Mouse (Mus musculus) hematopoietic stem cell, adult 5-6 weeks (primary cell): Measurements from ENCODE around the gene Sync. TPM values are rescaled to one million over a fixed set of nuclear protein-coding genes. Genes with fewer than 3 reads are reported as not detected.

Experiments used
- ATAC-seq, 2 experiments: fragments of 125-278 bp in 1 of 2; replicated peaks in 1 of 2; 2 replicates each; pipeline ENCODE4 v1.8.0; 2016 to 2017; ENCODE audit warnings: inconsistent platforms in 2 of 2, mild to moderate bottlenecking in 2 of 2, moderate number of reproducible peaks in 2 of 2, low read depth in 1 of 2, moderate TSS enrichment in 1 of 2; ENCODE audit not compliant: low FRiP score in 2 of 2, poor library complexity in 2 of 2, severe bottlenecking in 2 of 2, insufficient read depth in 1 of 2, low TSS enrichment in 1 of 2
- total RNA-seq: library from RNA; stranded (forward); fragments of 172-1452, 232-1000 nt; gene quantifications from 2 replicates; pipeline ENCODE4 v1.2.3, GENCODE M21; 2017

Sync gene
- total RNA-seq, 1 experiment from 2014 or later = 0.05 TPM

DNA sequence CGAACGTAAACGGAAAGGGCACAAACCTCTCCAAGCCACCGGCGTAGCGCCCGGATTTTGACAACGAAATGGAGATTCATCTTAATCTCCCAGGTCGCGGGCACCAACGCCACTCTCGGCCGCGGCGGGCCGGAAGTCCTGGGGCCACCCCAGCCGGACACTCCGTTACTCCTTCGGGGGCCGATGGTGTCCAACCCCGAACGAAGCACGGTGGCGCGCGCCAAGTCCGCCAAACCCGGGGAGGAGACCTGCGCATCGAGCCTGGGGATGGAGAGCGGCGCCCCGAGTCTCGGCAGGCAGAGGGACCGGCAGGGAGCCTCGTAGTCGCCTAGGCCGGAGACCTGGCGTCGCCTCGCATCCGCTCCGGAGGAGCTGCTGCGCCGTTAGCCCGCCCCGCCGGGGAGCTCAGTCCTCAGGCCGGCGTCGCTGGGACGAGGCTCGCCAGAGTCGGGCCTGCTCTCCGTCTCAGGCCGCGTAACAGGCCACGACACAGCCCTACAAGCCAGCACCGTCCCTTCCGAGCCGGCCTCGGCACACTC, 47.3 kb downstream of the Sync start:
- ATAC-seq = no peak

GRCm38 (mm10) chr4:129335216-129336074, 48.0 kb downstream of the Sync start, which contains the start of the genes Rbbp4 and Zbtb8os:
Gene Rbbp4 (minus strand): TSS chr4:129335370.
Gene Zbtb8os (plus strand): TSS chr4:129335695.
- ATAC-seq = peak; percentile 89 to 94

GRCm38 (mm10) chr4:129336291-129336690, 48.9 kb downstream of the Sync start:
- no peak for ATAC-seq

DNA sequence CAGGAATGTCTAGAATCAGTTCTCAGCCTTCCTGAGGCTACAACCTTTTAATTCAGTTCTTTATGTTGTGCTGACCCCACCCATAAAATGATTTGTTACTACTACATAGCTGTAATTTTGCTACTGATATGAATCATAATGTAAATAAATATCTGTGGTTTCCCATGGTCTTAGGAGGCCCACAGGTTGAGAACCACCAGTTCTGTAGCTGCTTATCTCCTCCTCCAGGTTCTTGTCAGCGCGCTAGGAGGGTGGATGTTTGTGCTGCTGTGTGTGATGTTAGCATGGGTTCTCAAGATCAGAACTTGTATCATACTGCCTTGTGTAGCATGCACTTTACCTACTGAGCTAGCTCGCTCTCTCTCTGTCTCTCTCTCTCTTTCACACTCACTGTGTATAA, 52.3 kb downstream of the Sync start:
- ATAC-seq = no peak

GRCm38 (mm10) chr4:129341888-129342287, 54.5 kb downstream of the Sync start:
- ATAC-seq = no peak

GRCm38 (mm10) chr4:129342705-129343104, 55.3 kb downstream of the Sync start:
- ATAC-seq = no peak

- no peak for ATAC-seq
These were observed 59.2 kb downstream of the Sync start for GRCm38 (mm10) chr4:129346481-129347154.

DNA sequence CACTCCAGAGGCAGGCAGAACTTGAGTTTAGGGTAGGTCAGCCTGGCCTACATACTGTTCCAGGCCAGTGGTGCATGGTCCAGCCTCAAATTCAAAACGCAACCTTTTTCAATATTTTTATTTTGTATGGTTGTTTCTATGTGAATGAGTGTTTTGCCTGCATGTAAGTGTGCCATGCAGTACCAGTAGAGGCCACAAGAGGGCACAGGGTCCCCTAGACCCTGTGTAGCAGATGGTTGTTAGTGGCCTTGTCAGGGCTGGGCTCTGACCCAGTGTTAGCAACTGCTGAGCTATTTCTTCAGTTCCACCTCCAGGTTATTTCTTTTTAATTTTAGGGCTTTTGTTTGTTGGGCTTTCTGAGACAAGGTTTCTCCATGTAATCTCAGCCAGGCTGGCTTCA, 63.2 kb downstream of the Sync start:
- peak; percentile 83 to 93 for ATAC-seq

GRCm38 (mm10) chr4:129351111-129351510, 63.7 kb downstream of the Sync start:
- no peak for ATAC-seq

DNA sequence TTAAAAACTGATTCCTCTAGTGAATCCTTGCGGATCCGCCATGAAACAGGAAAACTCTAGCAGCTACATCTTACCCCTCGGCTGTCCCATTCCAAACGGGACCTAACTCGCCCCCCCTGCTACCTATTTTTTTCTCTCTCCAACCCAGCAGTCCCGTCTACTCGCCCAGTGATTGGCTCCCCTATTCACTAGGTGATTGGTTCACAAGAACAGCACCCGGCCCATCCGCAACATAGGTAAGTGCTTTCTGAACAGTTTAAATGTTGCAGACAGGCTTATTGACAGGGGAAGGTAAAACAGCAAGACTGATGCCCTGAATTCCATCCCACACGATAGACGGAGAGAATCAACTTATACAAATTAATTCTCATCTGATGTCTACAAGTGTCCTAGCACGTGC, 65.8 kb downstream of the Sync start:
- ATAC-seq = no peak

DNA sequence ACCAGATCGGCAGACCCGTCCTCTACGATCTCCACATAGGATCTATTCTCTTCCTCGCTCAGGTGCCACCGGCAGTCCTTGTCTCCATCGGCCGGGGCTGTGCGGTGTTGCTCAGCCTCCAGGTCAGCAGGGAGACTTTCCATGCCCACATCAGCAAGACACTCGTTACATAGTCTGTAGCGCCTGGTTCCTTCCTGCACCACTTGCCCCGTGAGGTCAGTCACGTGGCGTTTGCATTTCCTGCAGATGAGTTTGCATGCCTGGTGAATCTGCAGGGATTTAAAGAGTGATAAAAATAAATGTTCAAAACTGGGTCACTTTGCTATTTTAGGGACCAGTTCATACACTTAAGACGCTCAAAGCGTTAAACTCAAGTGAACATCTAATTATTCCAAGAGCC, 66.8 kb downstream of the Sync start:
- no peak for ATAC-seq

GRCm38 (mm10) chr4:129357613-129358163, 70.3 kb downstream of the Sync start:
- ATAC-seq = no peak

Other genes starting within 250 kb of the Sync start
- 59.5 and 74.9 TPM in 2 replicates for gene Rnf19b, start 229.3 kb upstream of the Sync start, total RNA-seq
- not detected in 2 replicates for gene Tmem54, start 182.1 kb upstream of the Sync start, total RNA-seq
- gene Hpca, start 165.6 kb upstream of the Sync start, total RNA-seq = not detected in 2 replicates
- 0.25 TPM in 1 of 2 replicates, not detected in the other for gene Fndc5, start 150.6 kb upstream of the Sync start, total RNA-seq
- gene S100pbp, start 97.9 kb upstream of the Sync start, total RNA-seq = 31.1 and 36.7 TPM in 2 replicates
- 50.7 and 55.0 TPM in 2 replicates for gene Yars, start 97.9 kb upstream of the Sync start, total RNA-seq
- gene C77080, start 26.2 kb upstream of the Sync start, total RNA-seq = 2.7 and 3.8 TPM in 2 replicates
- gene Rbbp4, start 47.8 kb downstream of the Sync start, total RNA-seq = 118 and 128 TPM in 2 replicates
- 89.1 and 106 TPM in 2 replicates for gene Zbtb8os, start 48.1 kb downstream of the Sync start, total RNA-seq
- 8.1 and 12.2 TPM in 2 replicates for gene Zbtb8a, start 90.5 kb downstream of the Sync start, total RNA-seq
- gene Zbtb8b, start 153.2 kb downstream of the Sync start, total RNA-seq = not detected in 2 replicates
- 36.2 and 41.3 TPM in 2 replicates for gene Bsdc1, start 174.0 kb downstream of the Sync start, total RNA-seq
- not detected in 2 replicates for gene Tssk3, start 203.4 kb downstream of the Sync start, total RNA-seq
- not detected in 2 replicates for gene Fam229a, start 203.6 kb downstream of the Sync start, total RNA-seq
- 159 and 228 TPM in 2 replicates for gene Marcksl1, start 226.0 kb downstream of the Sync start, total RNA-seq